Mouse (Mus musculus) CD4-positive, CD25-positive, alpha-beta regulatory T cell, adult 4 months (primary cell): ENCODE results near the gene Sfr1. TPM values are rescaled to one million over a fixed set of nuclear protein-coding genes. Genes with fewer than 3 reads are reported as not detected.

Source experiments
- ATAC-seq: one replicate; pipeline ENCODE4 v1.8.0; 2017
- polyA plus RNA-seq, 2 experiments: library from polyadenylated mRNA; unstranded; fragments of 100-300 nt; shearing (Covaris generic); gene quantifications; one replicate each; pipeline ENCODE4 v1.2.1; 2017

Sfr1 gene
- polyA plus RNA-seq, 2 experiments from 2014 or later, result 144 to 161 TPM

- ATAC-seq, result no peak
Observed at GRCm38 (mm10) chr19:47752456-47752855, 21.0 kb downstream of the Sfr1 start.

GRCm38 (mm10) chr19:47753921-47754320 lies 22.4 kb downstream of the Sfr1 start:
- ATAC-seq, result no peak

- peak; percentile 34 for ATAC-seq
Observed at GRCm38 (mm10) chr19:47754931-47755330, 23.4 kb downstream of the Sfr1 start.

GRCm38 (mm10) chr19:47755625-47756024 lies 24.1 kb downstream of the Sfr1 start:
- ATAC-seq, result no peak

GRCm38 (mm10) chr19:47777847-47778246 lies 46.4 kb downstream of the Sfr1 start:
- ATAC-seq, result no peak

GRCm38 (mm10) chr19:47780145-47780544 lies 48.7 kb downstream of the Sfr1 start:
- ATAC-seq, result no peak

GRCm38 (mm10) chr19:47780972-47781371 lies 49.5 kb downstream of the Sfr1 start:
- ATAC-seq, result no peak

- no peak for ATAC-seq
Observed at GRCm38 (mm10) chr19:47783898-47784297, 52.4 kb downstream of the Sfr1 start.

Other genes with a start within 250 kb of the Sfr1 start
- gene Stn1, start 194.2 kb upstream of the Sfr1 start, polyA plus RNA-seq, result 10 to 100 TPM; 37.8 to 49.1 TPM
- gene Slk, start 152.0 kb upstream of the Sfr1 start, polyA plus RNA-seq, result 10 to 100 TPM; 16.1 to 17.8 TPM
- not detected for gene Col17a1, start 39.6 kb upstream of the Sfr1 start, polyA plus RNA-seq
- gene Gsto1, start 123.3 kb downstream of the Sfr1 start, polyA plus RNA-seq, result 10 to 100 TPM; 32.4 to 36.4 TPM
- under 1 TPM in 1 of 2 experiments, not detected in 1; 0.95 TPM for gene Gsto2, start 133.9 kb downstream of the Sfr1 start, polyA plus RNA-seq
- under 1 TPM; 0.10 to 0.75 TPM for gene Cfap43, start 187.6 kb downstream of the Sfr1 start, polyA plus RNA-seq
- 10 to 100 TPM; 10.5 to 12.7 TPM for gene Itprip, start 187.6 kb downstream of the Sfr1 start, polyA plus RNA-seq
- gene Cfap58, start 206.0 kb downstream of the Sfr1 start, polyA plus RNA-seq, result not detected